Mouse (Mus musculus) neural tube, embryonic 15.5 days (tissue): Measurements from ENCODE around the gene Sh3pxd2b. TPM values are rescaled to one million over a fixed set of nuclear protein-coding genes. Genes with fewer than 3 reads are reported as not detected.

ENCODE experiments used
- ATAC-seq: fragments of 200-750 bp; cut with Nextera tagmentation; 2 replicates; pipeline ENCODE4 v1.8.0; 2017; ENCODE audit warnings: mild to moderate bottlenecking, moderate TSS enrichment, moderate library complexity; ENCODE audit not compliant: low FRiP score
- H3K27ac ChIP-seq: fragments of 300-500 bp; sonication (generic); replicated peaks from 2 replicates; pipeline ENCODE4 v1.5.1; 2015; ENCODE audit warnings: mild to moderate bottlenecking, inconsistent platforms
- H3K27me3 ChIP-seq: fragments of 300-500 bp; sonication (generic); replicated peaks from 2 replicates; pipeline ENCODE4 v1.6.1; 2015; ENCODE audit warnings: inconsistent platforms
- H3K36me3 ChIP-seq: fragments of 300-500 bp; sonication (generic); 2 replicates; pipeline ENCODE4 v1.6.1; 2015; ENCODE audit warnings: inconsistent platforms
- H3K4me1 ChIP-seq: fragments of 300-500 bp; sonication (generic); 2 replicates; pipeline ENCODE4 v1.6.1; 2015; ENCODE audit warnings: inconsistent platforms
- H3K4me2 ChIP-seq: fragments of 300-500 bp; sonication (generic); 2 replicates; pipeline ENCODE4 v1.6.1; 2015; ENCODE audit warnings: inconsistent platforms, mild to moderate bottlenecking, moderate library complexity
- H3K4me3 ChIP-seq: fragments of 300-500 bp; sonication (generic); replicated peaks from 2 replicates; pipeline ENCODE4 v1.5.1; 2015; ENCODE audit warnings: mild to moderate bottlenecking, inconsistent platforms
- H3K9ac ChIP-seq: fragments of 300-500 bp; sonication (generic); replicated peaks from 2 replicates; pipeline ENCODE4 v1.6.1; 2015; ENCODE audit warnings: mild to moderate bottlenecking, inconsistent platforms
- H3K9me3 ChIP-seq: fragments of 300-500 bp; sonication (generic); replicated peaks from 2 replicates; pipeline ENCODE4 v1.6.1; 2016; ENCODE audit warnings: inconsistent platforms
- WGBS: fragments of 180-500 bp; shearing (Covaris S2); methylation state at CpG from one replicate; pipeline ENCODE4 v1.1.7; 2015; ENCODE audit warnings: mixed read lengths; 5-methylcytosine and 5-hydroxymethylcytosine counted together
- polyA plus RNA-seq: library from polyadenylated mRNA; unstranded; fragments of >200 nt; fragmentation: Nextera tagmentation; extraction: Ambion mirVana; gene quantifications from 2 replicates; pipeline ENCODE4 v1.2.1, GENCODE M21; 2015

The Sh3pxd2b gene
- polyA plus RNA-seq, 1 experiment from 2014 or later = 17.8 TPM

GRCm38 (mm10) chr11:32363188-32363587, 15.6 kb downstream of the Sh3pxd2b start:
- Histone ChIP-seq H3K27ac (peak overlapping the region; percentile 72), H3K36me3 (no peaks in the 10 kb centered on the region), H3K4me2 (no peak overlapping the region), H3K9ac (no peak overlapping the region), H3K4me3 (no peak overlapping the region), H3K4me1 (peaks cover 39% of the 10 kb centered on the region), H3K9me3 (no peaks in the 10 kb centered on the region), H3K27me3 (no peaks in the 10 kb centered on the region)
- 66% methylated on average over 3 of the region's 3 CpGs for WGBS
- peak; percentile 19; the same call in 1 of the 2 replicates for ATAC-seq

GRCm38 (mm10) chr11:32363610-32364220, 16.1 kb downstream of the Sh3pxd2b start:
- peak; percentile 73 for ATAC-seq
- no peak overlapping the region for H3K4me2 ChIP-seq
- H3K36me3 ChIP-seq = no peaks in the 10 kb centered on the region
- WGBS = 62% methylated on average over 3 of the region's 3 CpGs
- H3K4me1 ChIP-seq = peaks cover 36% of the 10 kb centered on the region
- H3K4me3 ChIP-seq = no peak overlapping the region
- H3K9ac ChIP-seq = no peak overlapping the region
- no peaks in the 10 kb centered on the region for H3K9me3 ChIP-seq
- H3K27ac ChIP-seq = peak overlapping the region; percentile 72
- H3K27me3 ChIP-seq = no peaks in the 10 kb centered on the region

- WGBS = 83% methylated on average over 7 of the region's 7 CpGs
Measured at GRCm38 (mm10) chr11:32364375-32364774, 16.8 kb downstream of the Sh3pxd2b start.

GRCm38 (mm10) chr11:32365498-32365897, 17.9 kb downstream of the Sh3pxd2b start:
- ATAC-seq = no peak
- peaks cover 37% of the 10 kb centered on the region for H3K4me1 ChIP-seq
- H3K27me3 ChIP-seq = no peaks in the 10 kb centered on the region
- no peaks in the 10 kb centered on the region for H3K36me3 ChIP-seq
- no peak overlapping the region for H3K4me3 ChIP-seq
- no peak overlapping the region for H3K27ac ChIP-seq
- H3K9me3 ChIP-seq = no peaks in the 10 kb centered on the region
- no peak overlapping the region for H3K9ac ChIP-seq
- H3K4me2 ChIP-seq = no peak overlapping the region
- WGBS = 87% methylated on average over 4 of the region's 4 CpGs

More at GRCm38 (mm10) chr11:32364375-32364774, 16.8 kb downstream of the Sh3pxd2b start:
- H3K9ac ChIP-seq = no peak overlapping the region
- H3K4me1 ChIP-seq = peaks cover 36% of the 10 kb centered on the region
- no peaks in the 10 kb centered on the region for H3K27me3 ChIP-seq
- H3K9me3 ChIP-seq = no peaks in the 10 kb centered on the region
- no peaks in the 10 kb centered on the region for H3K36me3 ChIP-seq
- H3K27ac ChIP-seq = peak overlapping the region; percentile 72
- H3K4me2 ChIP-seq = no peak overlapping the region
- no peak for ATAC-seq
- no peak overlapping the region for H3K4me3 ChIP-seq

GRCm38 (mm10) chr11:32367056-32367455, 19.4 kb downstream of the Sh3pxd2b start:
- Histone ChIP-seq H3K9me3 (no peaks in the 10 kb centered on the region), H3K4me3 (no peak overlapping the region), H3K9ac (no peak overlapping the region), H3K4me2 (no peak overlapping the region), H3K27me3 (no peaks in the 10 kb centered on the region), H3K4me1 (peaks cover 42% of the 10 kb centered on the region), H3K27ac (no peak overlapping the region), H3K36me3 (peaks cover 5% of the 10 kb centered on the region)
- no peak for ATAC-seq
- 81% methylated on average over 2 of the region's 2 CpGs for WGBS

GRCm38 (mm10) chr11:32368986-32369385, 21.4 kb downstream of the Sh3pxd2b start:
- H3K4me1 ChIP-seq = peaks cover 36% of the 10 kb centered on the region
- no peak overlapping the region for H3K4me2 ChIP-seq
- peaks cover 10% of the 10 kb centered on the region for H3K36me3 ChIP-seq
- H3K9me3 ChIP-seq = no peaks in the 10 kb centered on the region
- no peaks in the 10 kb centered on the region for H3K27me3 ChIP-seq
- 93% methylated on average over 3 of the region's 3 CpGs for WGBS
- no peak overlapping the region for H3K9ac ChIP-seq
- ATAC-seq = no peak
- H3K27ac ChIP-seq = no peak overlapping the region
- H3K4me3 ChIP-seq = no peak overlapping the region

- H3K4me3 ChIP-seq = no peak overlapping the region
- no peak overlapping the region for H3K27ac ChIP-seq
- no peak overlapping the region for H3K9ac ChIP-seq
- H3K36me3 ChIP-seq = peaks cover 11% of the 10 kb centered on the region
- no peak for ATAC-seq
- WGBS = 74% methylated on average over 1 of the region's 1 CpGs
- no peak overlapping the region for H3K4me2 ChIP-seq
- peaks cover 35% of the 10 kb centered on the region for H3K4me1 ChIP-seq
- H3K9me3 ChIP-seq = no peaks in the 10 kb centered on the region
- no peaks in the 10 kb centered on the region for H3K27me3 ChIP-seq
Measured at GRCm38 (mm10) chr11:32370881-32371280, 23.3 kb downstream of the Sh3pxd2b start.

- 41% methylated on average over 13 of the region's 13 CpGs for WGBS
- Histone ChIP-seq H3K4me1 (peaks cover 29% of the 10 kb centered on the region), H3K36me3 (peaks cover 28% of the 10 kb centered on the region), H3K9ac (no peak overlapping the region; the same call in 1 of the 2 replicates), H3K4me2 (no peak overlapping the region), H3K27me3 (no peaks in the 10 kb centered on the region), H3K4me3 (no peak overlapping the region), H3K9me3 (no peaks in the 10 kb centered on the region), H3K27ac (peak overlapping the region; percentile 72)
- ATAC-seq = peak; percentile 62
Measured at GRCm38 (mm10) chr11:32373266-32374026, 25.8 kb downstream of the Sh3pxd2b start.

- Histone ChIP-seq H3K4me1 (peaks cover 29% of the 10 kb centered on the region), H3K4me2 (no peak overlapping the region), H3K9ac (no peak overlapping the region; the same call in 1 of the 2 replicates), H3K36me3 (peaks cover 28% of the 10 kb centered on the region), H3K27me3 (no peaks in the 10 kb centered on the region), H3K9me3 (no peaks in the 10 kb centered on the region), H3K27ac (peak overlapping the region; percentile 72), H3K4me3 (no peak overlapping the region)
- 54% methylated on average over 9 of the region's 9 CpGs for WGBS
- ATAC-seq = peak; percentile 68
Measured at GRCm38 (mm10) chr11:32374027-32374589, 26.5 kb downstream of the Sh3pxd2b start.

- 89% methylated on average over 4 of the region's 4 CpGs for WGBS
- Histone ChIP-seq H3K27ac (no peak overlapping the region), H3K36me3 (peaks cover 28% of the 10 kb centered on the region)
Measured at GRCm38 (mm10) chr11:32375104-32375535, 27.5 kb downstream of the Sh3pxd2b start.

GRCm38 (mm10) chr11:32376086-32376485, 28.5 kb downstream of the Sh3pxd2b start:
- no peak for ATAC-seq
- H3K4me1 ChIP-seq = peaks cover 21% of the 10 kb centered on the region
- H3K4me3 ChIP-seq = no peak overlapping the region
- H3K9me3 ChIP-seq = no peaks in the 10 kb centered on the region
- no peak overlapping the region for H3K4me2 ChIP-seq
- H3K27ac ChIP-seq = no peak overlapping the region
- WGBS = 87% methylated on average over 1 of the region's 1 CpGs
- H3K27me3 ChIP-seq = no peaks in the 10 kb centered on the region
- H3K9ac ChIP-seq = no peak overlapping the region
- peaks cover 28% of the 10 kb centered on the region for H3K36me3 ChIP-seq

More at GRCm38 (mm10) chr11:32375104-32375535, 27.5 kb downstream of the Sh3pxd2b start:
- H3K27me3 ChIP-seq = no peaks in the 10 kb centered on the region
- H3K4me1 ChIP-seq = peaks cover 29% of the 10 kb centered on the region
- H3K4me3 ChIP-seq = no peak overlapping the region
- H3K9ac ChIP-seq = no peak overlapping the region
- H3K4me2 ChIP-seq = no peak overlapping the region
- ATAC-seq = no peak
- H3K9me3 ChIP-seq = no peaks in the 10 kb centered on the region

GRCm38 (mm10) chr11:32379910-32380309, 32.3 kb downstream of the Sh3pxd2b start:
- H3K4me2 ChIP-seq = no peak overlapping the region
- no peak overlapping the region for H3K9ac ChIP-seq
- H3K27me3 ChIP-seq = no peaks in the 10 kb centered on the region
- peaks cover 7% of the 10 kb centered on the region for H3K4me1 ChIP-seq
- ATAC-seq = no peak
- H3K36me3 ChIP-seq = peaks cover 30% of the 10 kb centered on the region
- no peak overlapping the region for H3K4me3 ChIP-seq
- H3K27ac ChIP-seq = no peak overlapping the region
- H3K9me3 ChIP-seq = no peaks in the 10 kb centered on the region
